Mouse (Mus musculus): ENCODE results near the gene Atp1b1.
A peak's percentile ranks its signal among the peaks of the same experiment; 100 is the strongest.

The Atp1b1 gene

GRCm38 (mm10) chr1:164458245-164458613 lies at the start of gene Atp1b1:
Gene Atp1b1 (minus strand): TSS chr1:164458355.
- DNase-seq: peak; percentile 94 to 96

- no peak for DNase-seq
These were observed 46.9 kb upstream of the Atp1b1 start for GRCm38 (mm10) chr1:164505096-164505495.

GRCm38 (mm10) chr1:164503140-164503730 lies 45.1 kb upstream of the Atp1b1 start:
- DNase-seq: peak; percentile 40 to 45

GRCm38 (mm10) chr1:164502231-164502630 lies 44.1 kb upstream of the Atp1b1 start:
- DNase-seq: no peak

- no peak for DNase-seq
These were observed 36.8 kb upstream of the Atp1b1 start for GRCm38 (mm10) chr1:164494741-164495512.

- no peak for DNase-seq
These were observed 36.1 kb upstream of the Atp1b1 start for GRCm38 (mm10) chr1:164494215-164494614.

- no peak for DNase-seq
These were observed 35.0 kb upstream of the Atp1b1 start for GRCm38 (mm10) chr1:164493042-164493705.

- DNase-seq: no peak
These were observed 34.3 kb upstream of the Atp1b1 start for GRCm38 (mm10) chr1:164492476-164492875.

- DNase-seq: no peak
These were observed 31.9 kb upstream of the Atp1b1 start for GRCm38 (mm10) chr1:164489961-164490594.

GRCm38 (mm10) chr1:164483728-164484127 lies 25.6 kb upstream of the Atp1b1 start:
- DNase-seq: no peak

GRCm38 (mm10) chr1:164482833-164483232 lies 24.7 kb upstream of the Atp1b1 start:
- no peak for DNase-seq

GRCm38 (mm10) chr1:164481645-164482354 lies 23.6 kb upstream of the Atp1b1 start:
- no peak for DNase-seq

GRCm38 (mm10) chr1:164480755-164481644 lies 22.8 kb upstream of the Atp1b1 start:
- no peak for DNase-seq

- no peak for DNase-seq
These were observed 17.7 kb upstream of the Atp1b1 start for GRCm38 (mm10) chr1:164475895-164476294.

GRCm38 (mm10) chr1:164474778-164475511 lies 16.8 kb upstream of the Atp1b1 start:
- no peak for DNase-seq

- DNase-seq: no peak
These were observed 16.2 kb upstream of the Atp1b1 start for GRCm38 (mm10) chr1:164474310-164474709.

GRCm38 (mm10) chr1:164473398-164473797 lies 15.2 kb upstream of the Atp1b1 start:
- DNase-seq: no peak

GRCm38 (mm10) chr1:164471632-164472031 lies 13.5 kb upstream of the Atp1b1 start:
- no peak for DNase-seq

GRCm38 (mm10) chr1:164470985-164471384 lies 12.8 kb upstream of the Atp1b1 start:
- DNase-seq: no peak

- DNase-seq: no peak
These were observed 10.2 kb upstream of the Atp1b1 start for GRCm38 (mm10) chr1:164468329-164468728.

- DNase-seq: no peak
These were observed 9.3 kb upstream of the Atp1b1 start for GRCm38 (mm10) chr1:164467406-164467805.

Data from thymus, postnatal 36 days (tissue).